Mouse (Mus musculus) fibroblast of lung, adult 2 months (primary cell): ENCODE results near the gene Atg3.

Experiments used
- DNase-seq: peaks from one replicate; pipeline ENCODE4 v3.0.0-alpha.2; 2011; ENCODE audit warnings: low read depth

Gene Atg3

GRCm38 (mm10) chr16:45204859-45205670 is 46.5 kb downstream of the Atg3 start:
- no peak for DNase-seq

GRCm38 (mm10) chr16:45222016-45222415 is 63.4 kb downstream of the Atg3 start:
- DNase-seq = no peak

- DNase-seq = no peak
Observed at GRCm38 (mm10) chr16:45222771-45223170, 64.2 kb downstream of the Atg3 start.

GRCm38 (mm10) chr16:45223648-45224388 is 65.2 kb downstream of the Atg3 start, which contains the start of gene Btla:
TSS of gene Btla (plus strand) at chr16:45224315.
- DNase-seq = no peak

GRCm38 (mm10) chr16:45224431-45225008 is 65.9 kb downstream of the Atg3 start:
- no peak for DNase-seq

- DNase-seq = no peak
Observed at GRCm38 (mm10) chr16:45227002-45227401, 68.4 kb downstream of the Atg3 start.

GRCm38 (mm10) chr16:45231296-45231695 is 72.7 kb downstream of the Atg3 start:
- DNase-seq = no peak

GRCm38 (mm10) chr16:45233007-45233406 is 74.4 kb downstream of the Atg3 start:
- DNase-seq = no peak
